Mouse (Mus musculus): Measurements from ENCODE around the gene Olfr557. TPM values are rescaled to one million over a fixed set of nuclear protein-coding genes. Genes with fewer than 3 reads are reported as not detected.

Gene Olfr557
- not detected for polyA plus RNA-seq (2012; fragmentation: generic; extraction: Trizol)

- Histone ChIP-seq H3K4me2 (ENCODE audit: low read depth) (no peak within 1 kb of the TSS), H3K27me3 (ENCODE audit: control insufficient read depth, insufficient read depth, insufficient read length) (no peaks in the 10 kb centered on the region), H3K36me3 (ENCODE audit: control insufficient read depth, insufficient read depth) (no peaks in the 10 kb centered on the region), H3K79me2 (ENCODE audit: control insufficient read depth, insufficient read depth) (no peaks in the 10 kb centered on the region), H3K4me3 (no peak within 1 kb of the TSS), H3ac (ENCODE audit: control insufficient read depth, insufficient read length) (no peak within 1 kb of the TSS)
- TF ChIP-seq E2F4 (IDR thresholded peaks at IDR 0.05; ENCODE audit: insufficient read depth), result no peak
- no peak for TF ChIP-seq CEBPB (IDR thresholded peaks at IDR 0.05; ENCODE audit: insufficient read depth, poor library complexity, severe bottlenecking)
- TF ChIP-seq POLR2AphosphoS2 (IDR thresholded peaks at IDR 0.05; ENCODE audit: insufficient read length, low read depth), result no peak
- TF ChIP-seq POLR2A (IDR thresholded peaks at IDR 0.05; ENCODE audit: insufficient read length, low read depth), result no peak
- TF ChIP-seq TCF12 (IDR thresholded peaks at IDR 0.05; ENCODE audit: insufficient read depth, poor library complexity, severe bottlenecking), result no peak
- TF ChIP-seq MYOG (IDR thresholded peaks at IDR 0.05; ENCODE audit: control insufficient read depth in 1 of 3, insufficient read depth in 1 of 3, insufficient read length in 2 of 3, low read depth in 2 of 3), result no peak
- TF ChIP-seq TCF3 (IDR thresholded peaks at IDR 0.05; ENCODE audit: insufficient read length, low read depth), result no peak
- no peak for TF ChIP-seq MAX (IDR thresholded peaks at IDR 0.05; ENCODE audit: low read depth)
- TF ChIP-seq REST (IDR thresholded peaks at IDR 0.05; ENCODE audit: insufficient read depth, insufficient read length), result no peak
- TF ChIP-seq MYOD1 (IDR thresholded peaks at IDR 0.05; ENCODE audit: control insufficient read depth in 1 of 3, insufficient read length in 2 of 3, low read depth in 2 of 3), result no peak
- no peak for TF ChIP-seq SRF (IDR thresholded peaks at IDR 0.05; ENCODE audit: control insufficient read depth, insufficient read length, low read depth)
- no peak for TF ChIP-seq USF1 (IDR thresholded peaks at IDR 0.05; ENCODE audit: low read depth)
These were observed at the start of gene Olfr557 for GRCm38 (mm10) chr7:102695358-102696125. Olfr557 (plus strand) TSS chr7:102695910.

- Histone ChIP-seq H3K4me2 (ENCODE audit: low read depth) (no peak within 1 kb of the TSS), H3K4me3 (no peak within 1 kb of the TSS), H3K27me3 (ENCODE audit: control insufficient read depth, insufficient read depth, insufficient read length) (no peaks in the 10 kb centered on the region), H3K79me2 (ENCODE audit: control insufficient read depth, insufficient read depth) (no peaks in the 10 kb centered on the region), H3K36me3 (ENCODE audit: control insufficient read depth, insufficient read depth) (no peaks in the 10 kb centered on the region), H3ac (ENCODE audit: control insufficient read depth, insufficient read length) (no peak within 1 kb of the TSS)
- no peak for TF ChIP-seq CEBPB (IDR thresholded peaks at IDR 0.05; ENCODE audit: insufficient read depth, poor library complexity, severe bottlenecking)
- no peak for TF ChIP-seq SRF (IDR thresholded peaks at IDR 0.05; ENCODE audit: control insufficient read depth, insufficient read length, low read depth)
- no peak for TF ChIP-seq MAX (IDR thresholded peaks at IDR 0.05; ENCODE audit: low read depth)
These were observed 37.2 kb upstream of the Olfr557 start, which contains the start of gene Olfr555 for GRCm38 (mm10) chr7:102658523-102658922. Olfr555 (plus strand) TSS chr7:102658823.

- no peaks in the 10 kb centered on the region for H3K36me3 ChIP-seq (ENCODE audit: control insufficient read depth, insufficient read depth)
- no peak for TF ChIP-seq POLR2AphosphoS2 (IDR thresholded peaks at IDR 0.05; ENCODE audit: insufficient read length, low read depth)
- no peak for TF ChIP-seq SRF (IDR thresholded peaks at IDR 0.05; ENCODE audit: control insufficient read depth, insufficient read length, low read depth)
- no peak for TF ChIP-seq MAX (IDR thresholded peaks at IDR 0.05; ENCODE audit: low read depth)
- TF ChIP-seq TCF3 (IDR thresholded peaks at IDR 0.05; ENCODE audit: insufficient read length, low read depth), result no peak
- no peak for TF ChIP-seq CEBPB (IDR thresholded peaks at IDR 0.05; ENCODE audit: insufficient read depth, poor library complexity, severe bottlenecking)
- no peak for TF ChIP-seq E2F4 (IDR thresholded peaks at IDR 0.05; ENCODE audit: insufficient read depth)
- no peaks in the 10 kb centered on the region for H3K79me2 ChIP-seq (ENCODE audit: control insufficient read depth, insufficient read depth)
- no peak within 1 kb of the TSS for H3ac ChIP-seq (ENCODE audit: control insufficient read depth, insufficient read length)
- H3K27me3 ChIP-seq (ENCODE audit: control insufficient read depth, insufficient read depth, insufficient read length), result no peaks in the 10 kb centered on the region
- no peak within 1 kb of the TSS for H3K4me2 ChIP-seq (ENCODE audit: low read depth)
- no peak within 1 kb of the TSS for H3K4me3 ChIP-seq
These were observed 31.1 kb upstream of the Olfr557 start, which contains the start of gene Olfr556 for GRCm38 (mm10) chr7:102664599-102664998. Olfr556 (plus strand) TSS chr7:102664899.

GRCm38 (mm10) chr7:102665378-102665777, 30.3 kb upstream of the Olfr557 start:
- no peaks in the 10 kb centered on the region for H3K79me2 ChIP-seq (ENCODE audit: control insufficient read depth, insufficient read depth)
- TF ChIP-seq TCF3 (IDR thresholded peaks at IDR 0.05; ENCODE audit: insufficient read length, low read depth) (no peak), MAX (IDR thresholded peaks at IDR 0.05; ENCODE audit: low read depth) (no peak), MYOD1 (IDR thresholded peaks at IDR 0.05; ENCODE audit: control insufficient read depth in 1 of 3, insufficient read length in 2 of 3, low read depth in 2 of 3) (no peak), POLR2AphosphoS2 (IDR thresholded peaks at IDR 0.05; ENCODE audit: insufficient read length, low read depth) (no peak), CEBPB (IDR thresholded peaks at IDR 0.05; ENCODE audit: insufficient read depth, poor library complexity, severe bottlenecking) (no peak), POLR2A (IDR thresholded peaks at IDR 0.05; ENCODE audit: insufficient read length, low read depth) (no peak), REST (IDR thresholded peaks at IDR 0.05; ENCODE audit: insufficient read depth, insufficient read length) (no peak), TCF12 (IDR thresholded peaks at IDR 0.05; ENCODE audit: insufficient read depth, poor library complexity, severe bottlenecking) (no peak), USF1 (IDR thresholded peaks at IDR 0.05; ENCODE audit: low read depth) (no peak), E2F4 (IDR thresholded peaks at IDR 0.05; ENCODE audit: insufficient read depth) (no peak), SRF (IDR thresholded peaks at IDR 0.05; ENCODE audit: control insufficient read depth, insufficient read length, low read depth) (no peak)
- H3K27me3 ChIP-seq (ENCODE audit: control insufficient read depth, insufficient read depth, insufficient read length), result no peaks in the 10 kb centered on the region
- H3K36me3 ChIP-seq (ENCODE audit: control insufficient read depth, insufficient read depth), result no peaks in the 10 kb centered on the region
- no peak overlapping the region for H3K4me2 ChIP-seq (ENCODE audit: low read depth)
- H3K4me3 ChIP-seq, result no peak overlapping the region
- H3ac ChIP-seq (ENCODE audit: control insufficient read depth, insufficient read length), result no peak overlapping the region

- H3K36me3 ChIP-seq (ENCODE audit: control insufficient read depth, insufficient read depth), result no peaks in the 10 kb centered on the region
- H3K4me2 ChIP-seq (ENCODE audit: low read depth), result no peak overlapping the region
- no peak for TF ChIP-seq MYOG (IDR thresholded peaks at IDR 0.05; ENCODE audit: control insufficient read depth in 1 of 3, insufficient read depth in 1 of 3, insufficient read length in 2 of 3, low read depth in 2 of 3)
- no peak for TF ChIP-seq TCF3 (IDR thresholded peaks at IDR 0.05; ENCODE audit: insufficient read length, low read depth)
- TF ChIP-seq MAX (IDR thresholded peaks at IDR 0.05; ENCODE audit: low read depth), result no peak
- no peak for TF ChIP-seq CEBPB (IDR thresholded peaks at IDR 0.05; ENCODE audit: insufficient read depth, poor library complexity, severe bottlenecking)
- TF ChIP-seq SRF (IDR thresholded peaks at IDR 0.05; ENCODE audit: control insufficient read depth, insufficient read length, low read depth), result no peak
- no peak for TF ChIP-seq MYOD1 (IDR thresholded peaks at IDR 0.05; ENCODE audit: control insufficient read depth in 1 of 3, insufficient read length in 2 of 3, low read depth in 2 of 3)
- no peak for TF ChIP-seq REST (IDR thresholded peaks at IDR 0.05; ENCODE audit: insufficient read depth, insufficient read length)
- TF ChIP-seq USF1 (IDR thresholded peaks at IDR 0.05; ENCODE audit: low read depth), result no peak
- no peak for TF ChIP-seq POLR2AphosphoS2 (IDR thresholded peaks at IDR 0.05; ENCODE audit: insufficient read length, low read depth)
- no peak for TF ChIP-seq TCF12 (IDR thresholded peaks at IDR 0.05; ENCODE audit: insufficient read depth, poor library complexity, severe bottlenecking)
- TF ChIP-seq E2F4 (IDR thresholded peaks at IDR 0.05; ENCODE audit: insufficient read depth), result no peak
- no peak for TF ChIP-seq POLR2A (IDR thresholded peaks at IDR 0.05; ENCODE audit: insufficient read length, low read depth)
- H3K27me3 ChIP-seq (ENCODE audit: control insufficient read depth, insufficient read depth, insufficient read length), result no peaks in the 10 kb centered on the region
- H3K4me3 ChIP-seq, result no peak overlapping the region
- no peak overlapping the region for H3ac ChIP-seq (ENCODE audit: control insufficient read depth, insufficient read length)
- no peaks in the 10 kb centered on the region for H3K79me2 ChIP-seq (ENCODE audit: control insufficient read depth, insufficient read depth)
These were observed 19.5 kb upstream of the Olfr557 start for GRCm38 (mm10) chr7:102676225-102676624.
